Mouse (Mus musculus) natural killer cell, adult 2 months (primary cell): ENCODE measurements around the gene Pou6f1.
"Not testable (repeated sequence)": the region's sequence is repeated elsewhere in the genome, so short reads cannot be mapped to it uniquely, and the experiment has no call there.

Experiments used
- DNase-seq, 2 experiments: peaks; one replicate each; pipeline ENCODE4 v3.0.0; 2022; ENCODE audit warnings: low spot score in 2 of 2

Gene Pou6f1

GRCm38 (mm10) chr15:100619200-100619599, 19.4 kb upstream of the Pou6f1 start:
- no peak for DNase-seq

GRCm38 (mm10) chr15:100616221-100616620, 16.4 kb upstream of the Pou6f1 start:
- no peak for DNase-seq

- peak; percentile 74 to 83 for DNase-seq
These were observed 16.0 kb upstream of the Pou6f1 start for GRCm38 (mm10) chr15:100615825-100616220.

DNA sequence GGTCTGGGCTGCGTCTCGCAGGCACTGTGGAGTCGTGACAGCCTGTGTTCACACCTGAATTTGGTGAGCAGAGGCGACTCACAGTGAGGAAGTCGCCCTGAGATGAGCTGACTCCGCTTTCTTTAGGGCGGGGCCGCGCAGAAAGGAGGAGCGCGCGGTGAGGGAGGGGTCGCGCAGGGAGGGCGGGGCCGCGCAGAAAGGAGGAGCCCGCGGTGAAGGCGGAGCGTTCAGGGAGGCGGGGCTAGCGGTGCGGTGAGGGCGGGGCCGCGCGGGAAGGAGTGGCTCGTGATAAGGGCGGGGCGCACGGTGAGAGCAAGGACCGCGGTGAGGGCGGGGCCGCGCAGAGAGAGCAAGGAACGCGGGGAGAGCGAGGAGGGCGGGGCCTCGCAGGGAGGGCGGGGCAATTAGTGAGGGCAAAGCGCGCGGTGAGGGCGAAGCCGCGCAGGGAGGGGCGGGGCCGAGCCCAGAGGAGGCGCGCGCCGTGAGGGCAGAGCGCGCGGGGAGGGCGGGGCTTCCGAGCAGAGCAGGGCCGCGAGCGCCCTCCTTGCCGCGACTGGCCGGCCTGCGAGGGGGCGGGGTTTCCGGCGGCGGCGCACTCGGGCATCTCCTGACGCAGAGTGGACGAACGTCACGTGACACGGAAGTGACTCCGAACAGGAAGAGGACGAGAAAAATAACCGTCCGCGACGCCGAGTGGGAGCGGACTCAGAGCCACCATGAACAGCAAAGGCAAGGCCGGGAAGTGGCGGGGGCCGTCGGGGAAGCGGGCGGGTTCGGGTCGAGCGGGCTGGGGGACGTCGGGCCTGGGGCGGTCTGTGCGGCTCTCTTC, 15.4 kb upstream of the Pou6f1 start, which contains the start of gene Dazap2:
Gene Dazap2, plus strand, starts transcription at position 354 of the 829 bp plus-strand sequence.
- peak; percentile 98 for DNase-seq

DNA sequence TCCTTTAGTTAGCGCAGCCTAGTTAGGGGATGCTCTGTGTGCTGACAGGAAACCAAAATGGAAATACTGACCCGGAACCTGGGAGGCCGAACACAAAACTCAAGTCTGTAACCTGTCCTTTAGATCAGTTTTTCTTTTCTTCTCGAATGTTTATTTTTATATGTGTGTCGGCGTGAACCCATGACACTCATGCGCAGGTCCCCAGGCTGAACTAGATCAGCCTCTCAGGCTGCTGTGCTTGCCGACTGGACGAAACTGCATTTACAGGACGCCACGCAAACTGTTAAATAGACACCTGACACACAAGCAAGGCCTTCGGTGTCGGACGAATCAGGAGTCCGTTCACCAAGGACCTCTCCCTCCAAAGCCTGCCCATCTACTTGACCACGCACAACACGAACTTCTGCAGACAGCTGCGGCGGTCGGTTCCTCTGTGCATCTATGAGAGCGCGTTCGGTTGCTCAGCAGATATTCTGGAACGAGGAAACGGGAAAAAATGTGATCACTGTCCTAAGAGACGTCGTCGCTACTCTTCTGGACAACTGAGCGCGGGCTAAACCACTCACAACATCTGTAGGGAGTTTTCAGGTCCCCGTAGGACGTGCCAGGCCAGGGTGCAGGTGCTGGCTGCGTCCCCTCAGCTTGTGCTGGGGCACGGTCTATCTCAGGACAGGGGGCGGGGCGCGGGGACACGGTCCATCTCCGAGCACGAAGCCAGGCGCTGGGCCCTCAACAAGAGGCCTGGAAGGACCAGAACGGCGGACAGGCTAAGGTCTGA, 14.6 kb upstream of the Pou6f1 start:
- no peak for DNase-seq

DNA sequence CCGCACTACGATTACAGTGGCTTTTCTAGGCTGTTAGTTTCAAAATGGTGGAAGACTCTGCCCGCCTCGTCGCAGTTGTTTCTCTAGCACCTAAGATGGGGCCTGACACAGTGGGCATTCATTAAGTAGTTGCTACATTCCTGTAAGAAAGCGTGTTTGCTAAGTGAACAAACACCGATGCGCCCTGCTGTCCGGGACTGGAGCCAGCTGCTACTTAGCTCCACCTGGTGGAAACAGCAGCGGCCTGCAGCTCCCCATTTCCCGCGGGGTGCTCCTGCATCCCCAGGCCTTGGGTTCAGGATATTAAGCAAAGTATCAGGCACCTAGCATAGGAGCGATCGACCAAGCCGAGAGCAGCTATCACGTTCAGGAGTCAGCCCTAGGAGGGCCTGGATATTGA, 13.8 kb upstream of the Pou6f1 start:
- peak; percentile 62 to 72 for DNase-seq

DNA sequence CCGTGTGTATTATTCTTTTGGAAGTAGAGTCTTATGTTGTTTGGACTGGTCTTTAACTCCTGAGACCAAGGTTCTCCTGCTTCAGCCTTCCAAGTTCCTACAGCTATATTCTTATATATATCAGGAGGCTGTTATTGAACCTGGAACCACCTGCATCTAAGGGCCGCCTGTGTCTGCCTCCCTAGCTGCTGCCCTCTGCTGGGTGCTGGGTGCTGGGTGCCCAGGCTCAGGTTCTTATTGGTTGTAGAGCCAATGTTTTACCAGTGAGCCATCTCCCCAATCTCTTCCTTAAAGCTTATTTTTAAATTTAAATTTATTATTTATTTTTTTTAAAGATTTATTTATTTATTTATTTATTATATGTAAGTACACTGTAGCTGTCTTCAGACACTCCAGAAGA, 12.6 kb upstream of the Pou6f1 start:
- DNase-seq = peak in 1 of 2 experiments; percentile 47

DNA sequence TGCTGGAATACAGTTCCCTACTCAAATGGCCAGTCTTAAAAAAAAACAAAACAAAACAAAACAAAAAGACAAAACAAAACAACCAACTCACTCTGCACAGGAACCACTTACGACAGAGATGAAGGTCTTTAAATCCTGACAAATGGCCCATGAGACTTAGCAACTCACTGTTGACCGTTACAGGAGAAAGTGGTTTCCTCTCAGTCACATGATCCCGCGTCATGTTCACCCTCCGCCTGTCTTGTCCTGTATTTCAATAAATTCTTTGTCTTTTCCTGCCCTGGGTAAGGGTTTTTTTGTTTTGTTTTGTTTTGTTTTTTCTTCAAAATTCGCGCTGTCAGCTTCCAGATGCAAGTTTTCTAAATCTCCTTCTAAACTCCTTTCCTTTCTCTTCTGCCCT, 12.2 kb upstream of the Pou6f1 start:
- DNase-seq = no peak

DNA sequence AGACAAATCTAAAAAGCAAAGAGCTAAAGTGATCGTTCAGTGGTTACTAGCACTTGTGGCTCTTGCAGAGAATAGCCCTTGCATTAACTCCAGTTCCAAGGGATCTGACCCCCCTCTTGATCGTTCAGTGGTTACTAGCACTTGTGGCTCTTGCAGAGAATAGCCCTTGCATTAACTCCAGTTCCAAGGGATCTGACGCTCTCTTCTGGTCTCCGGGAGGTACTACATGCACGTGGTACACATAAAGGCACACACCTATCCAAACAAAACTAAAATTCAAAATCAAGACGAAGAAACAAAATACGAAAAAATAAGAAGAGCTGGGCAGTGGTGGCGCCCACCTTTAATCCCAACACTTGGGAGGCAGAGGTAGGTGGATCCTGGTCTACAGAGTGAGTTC, 6.9 kb upstream of the Pou6f1 start:
- DNase-seq = not testable (repeated sequence)

DNA sequence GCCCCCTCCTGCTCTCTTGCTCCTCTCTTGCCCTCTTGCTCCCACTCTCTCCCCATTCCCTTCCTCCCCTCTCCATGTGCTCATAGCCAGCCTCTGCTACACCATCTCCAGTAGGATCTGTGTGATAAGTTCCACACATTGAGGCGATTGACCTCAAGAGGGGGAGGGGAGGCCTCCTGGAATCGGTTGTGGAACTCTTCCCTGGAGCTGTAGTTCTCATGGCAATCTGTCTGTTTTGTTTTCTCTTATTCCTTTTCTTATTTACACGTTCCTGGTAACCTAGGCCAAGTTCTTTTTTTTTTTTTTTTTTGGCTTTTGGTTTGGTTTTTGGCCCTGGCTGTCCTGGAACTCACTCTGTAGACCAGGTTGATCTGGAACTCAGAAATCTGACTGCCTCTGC, 1.9 kb upstream of the Pou6f1 start:
- DNase-seq = no peak

DNA sequence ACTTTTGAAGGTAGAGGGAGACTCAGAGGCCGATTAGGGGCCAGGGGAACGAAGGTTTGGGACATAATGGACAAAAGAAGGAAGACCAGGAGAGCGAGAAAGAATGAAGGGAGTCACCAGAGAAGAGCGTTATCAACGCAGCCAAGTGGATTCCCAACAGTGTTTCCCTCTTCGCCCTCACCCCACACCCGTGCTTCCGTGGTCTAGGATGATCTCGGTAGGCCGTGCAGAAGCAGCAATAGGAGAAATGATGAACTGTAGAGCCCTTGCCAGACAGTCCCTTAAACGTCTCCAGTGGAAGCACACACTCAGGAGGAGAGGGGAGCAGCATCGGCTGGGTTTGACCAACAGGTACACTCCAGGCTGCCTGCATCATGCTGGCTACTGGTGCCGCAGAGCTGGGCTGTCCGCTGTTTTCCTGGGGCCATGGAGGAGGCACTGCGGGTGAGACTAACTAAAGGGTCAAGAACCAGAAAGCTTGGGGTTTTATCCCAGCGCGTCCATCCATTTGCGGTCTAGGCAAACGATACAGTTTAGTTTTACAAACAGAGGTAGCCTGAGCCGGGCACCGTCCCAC, 1.0 kb upstream of the Pou6f1 start:
- no peak for DNase-seq

DNA sequence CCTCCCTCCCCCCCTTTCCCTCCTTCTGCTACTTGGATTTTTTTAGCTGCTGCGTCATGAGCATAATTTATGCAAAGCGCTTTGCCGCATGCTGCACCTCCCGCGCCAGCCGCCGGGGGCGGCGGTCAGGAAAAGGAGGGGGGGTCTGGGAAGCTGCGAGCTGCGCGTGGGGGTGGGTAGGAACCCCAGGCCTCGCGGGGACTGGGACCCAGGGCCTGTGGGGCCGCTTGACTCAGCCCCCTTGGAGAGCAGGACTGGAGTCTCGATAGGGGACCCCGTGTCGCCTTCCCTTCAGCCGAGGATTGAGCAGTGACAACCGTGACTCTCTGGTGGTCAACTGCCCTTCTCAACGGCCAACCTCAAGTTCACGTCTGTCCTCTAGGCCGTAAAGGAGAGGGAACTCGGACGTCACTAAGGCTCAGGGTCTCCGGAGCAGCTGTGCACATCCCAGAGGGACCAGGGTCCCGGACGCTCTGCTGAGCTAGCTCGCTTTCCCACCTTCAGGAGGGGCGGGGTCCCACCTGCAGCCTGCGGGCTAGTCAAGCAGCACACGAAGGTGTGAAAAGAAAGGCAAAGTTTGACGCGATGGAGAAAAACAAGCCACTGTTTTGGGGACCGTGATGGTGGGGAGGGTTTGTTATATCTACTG, 387 bp upstream of the Pou6f1 start:
- peak; percentile 73 to 81 for DNase-seq

DNA sequence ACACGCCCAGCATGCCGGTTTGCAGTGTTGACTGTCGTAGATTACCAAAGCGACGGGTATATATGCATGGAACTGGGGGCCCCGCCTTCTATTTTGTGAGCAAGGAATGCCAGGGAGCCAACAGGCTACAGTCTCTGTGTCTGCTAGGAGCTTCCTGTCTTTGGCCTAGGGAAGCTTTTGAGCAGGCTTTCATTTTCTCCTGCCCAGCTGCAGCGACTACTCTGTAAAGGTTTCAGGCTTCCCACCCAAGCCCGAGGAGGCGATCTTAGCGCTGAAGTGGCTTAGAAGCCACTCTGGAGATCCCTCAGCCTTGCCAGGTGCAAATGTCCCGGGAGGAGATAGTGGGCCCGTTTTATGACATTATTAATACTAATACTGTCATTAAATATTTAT, 905 bp downstream of the Pou6f1 start:
- no peak for DNase-seq

DNA sequence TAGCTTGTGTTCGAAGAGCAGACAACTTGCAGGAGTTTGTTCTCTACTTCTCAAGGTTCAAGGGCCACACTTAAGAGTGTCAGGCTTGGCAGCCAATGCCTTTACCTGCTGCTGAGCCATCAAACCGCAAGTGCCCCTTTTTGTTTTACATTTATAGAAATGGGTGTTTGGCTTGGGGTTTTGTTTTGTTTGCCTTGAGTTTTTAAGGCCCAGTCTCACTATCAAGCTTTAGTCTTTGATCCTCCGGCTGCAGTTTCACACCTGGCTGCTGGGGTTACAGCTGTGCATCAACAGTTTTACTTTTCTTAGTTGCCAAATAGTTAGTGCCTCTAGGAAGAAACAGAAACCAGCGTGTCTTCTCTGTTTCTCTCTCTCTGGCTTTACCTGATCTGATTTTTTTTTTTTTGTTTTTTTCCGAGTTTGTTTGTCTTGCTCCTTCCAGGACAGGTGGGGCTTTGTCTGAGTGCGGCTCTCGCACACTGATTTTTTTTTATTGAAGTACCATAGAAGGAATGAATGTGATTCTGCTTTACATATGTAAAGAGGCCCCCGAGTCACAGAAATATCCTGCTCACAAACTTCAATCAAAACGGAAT, 1.4 kb downstream of the Pou6f1 start:
- peak; percentile 48 to 49 for DNase-seq

DNA sequence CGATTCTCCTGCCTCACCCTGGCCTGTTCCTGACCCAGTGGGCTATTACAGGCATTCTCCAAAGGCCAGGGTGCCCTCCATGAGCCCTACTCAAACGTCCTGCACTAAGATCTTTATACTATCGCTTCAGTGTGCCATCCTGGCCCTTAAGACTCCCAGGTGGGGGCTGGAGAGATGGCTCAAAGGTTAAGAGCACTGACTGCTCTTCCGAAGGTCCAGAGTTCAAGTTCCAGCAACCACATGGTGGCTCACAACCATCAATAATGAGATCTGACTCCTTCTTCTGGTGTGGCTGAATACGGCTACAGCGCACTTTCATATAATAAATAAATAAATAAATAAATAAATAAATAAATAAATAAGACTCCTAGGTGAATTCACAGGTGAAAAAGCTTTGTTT, 7.0 kb downstream of the Pou6f1 start:
- no peak for DNase-seq

- no peak for DNase-seq
These were observed 9.3 kb downstream of the Pou6f1 start for GRCm38 (mm10) chr15:100590436-100590835.

GRCm38 (mm10) chr15:100588297-100588696, 11.5 kb downstream of the Pou6f1 start:
- DNase-seq = no peak

DNA sequence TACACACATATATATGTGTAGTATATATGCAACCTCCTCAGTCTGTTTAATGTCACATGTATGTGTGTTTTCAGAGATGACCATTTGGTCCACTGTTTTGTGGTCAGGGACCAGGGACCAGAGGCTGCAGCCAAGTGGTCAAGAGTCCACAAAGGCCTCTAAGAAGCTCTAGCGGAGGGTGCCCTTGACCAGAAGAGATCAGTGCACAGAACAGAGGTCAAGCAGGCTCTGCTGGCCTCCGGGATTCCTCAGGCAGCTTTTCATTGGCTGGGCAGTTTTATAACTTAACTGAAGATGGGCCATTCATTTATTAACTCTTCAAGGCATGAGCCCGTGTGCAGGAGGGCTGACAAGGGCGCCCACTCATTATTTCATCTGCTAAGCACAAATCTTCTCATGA, 12.6 kb downstream of the Pou6f1 start:
- no peak for DNase-seq

DNA sequence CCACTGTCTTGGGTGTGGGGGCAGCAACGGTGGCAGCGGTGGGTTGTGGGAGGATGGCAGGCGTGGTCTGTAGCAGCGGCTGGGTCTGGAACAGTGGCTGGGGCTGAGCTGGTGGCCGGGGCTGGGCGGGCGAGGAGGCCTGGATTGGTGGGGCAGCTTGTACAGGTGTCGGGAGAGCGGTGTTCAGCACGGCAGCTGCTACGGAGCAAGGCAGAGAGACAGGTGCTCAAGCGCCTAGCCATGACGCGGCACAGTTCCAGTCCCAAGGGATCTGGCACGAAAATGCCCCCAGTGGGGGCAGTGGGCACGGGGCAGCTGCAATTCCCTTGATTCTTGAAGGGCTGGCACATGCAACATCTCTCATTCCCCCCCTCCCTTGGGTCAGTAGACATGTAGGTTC, 13.9 kb downstream of the Pou6f1 start:
- DNase-seq = no peak

- DNase-seq = no peak
These were observed 19.7 kb downstream of the Pou6f1 start for GRCm38 (mm10) chr15:100580108-100580507.

DNA sequence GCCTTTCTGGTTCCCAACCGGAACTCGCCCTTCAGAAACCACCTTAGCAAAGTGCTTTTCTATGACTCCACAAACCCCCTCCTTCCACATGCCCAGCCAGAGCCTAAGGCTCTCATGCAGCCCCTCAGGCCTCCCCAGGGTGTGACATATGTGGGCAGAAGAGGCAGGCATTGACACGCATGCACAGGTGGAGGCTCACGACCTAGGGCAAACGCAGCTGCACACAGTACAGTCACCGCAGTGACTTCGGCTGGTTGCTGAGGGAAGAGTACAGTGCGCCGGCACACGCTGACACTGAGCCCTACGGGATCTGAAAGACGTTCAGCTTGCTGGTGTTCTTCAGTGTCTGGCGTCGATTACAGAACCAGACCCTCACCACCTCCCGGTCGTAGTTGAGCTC, 21.8 kb downstream of the Pou6f1 start:
- DNase-seq = no peak

GRCm38 (mm10) chr15:100576810-100577209, 23.0 kb downstream of the Pou6f1 start:
- DNase-seq = no peak
